Mouse (Mus musculus): ENCODE data around the gene Mrpl36. TPM values are rescaled to one million over a fixed set of nuclear protein-coding genes. Genes with fewer than 3 reads are reported as not detected.

The Mrpl36 gene
- polyA plus RNA-seq, 1 experiment from 2014 or later, result 128 TPM

DNA sequence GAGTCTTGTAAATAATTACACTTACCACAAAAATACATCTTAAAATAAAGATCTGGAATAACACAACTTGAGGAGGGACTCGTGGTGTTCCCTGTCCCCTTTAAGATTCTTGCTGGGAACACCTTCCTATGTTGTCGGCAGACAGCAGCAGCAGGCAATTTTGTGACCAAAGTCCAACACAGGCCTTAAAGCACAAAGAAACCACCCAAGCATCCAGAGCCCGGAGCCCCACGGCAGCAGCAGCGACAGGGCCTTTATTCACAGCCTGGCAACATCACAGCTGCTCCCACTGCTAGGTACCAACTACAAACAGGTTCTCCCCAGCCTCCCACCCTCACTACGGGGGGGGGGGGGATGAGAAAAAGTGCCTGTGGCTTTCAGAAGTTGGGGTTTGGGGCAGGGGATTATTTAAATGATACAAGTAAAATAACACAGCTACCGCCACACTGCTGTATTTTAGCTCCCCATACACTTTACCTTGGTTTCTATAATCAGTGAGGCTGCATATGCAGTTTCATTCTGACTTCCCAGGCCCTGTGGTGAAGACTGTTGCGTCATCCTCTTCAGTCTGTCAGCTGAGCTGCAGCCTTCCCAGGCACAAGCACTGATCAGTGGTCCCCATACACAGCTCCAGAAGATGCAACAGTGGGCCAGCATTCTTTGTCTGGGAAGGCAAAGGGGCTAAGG, 22.8 kb upstream of the Mrpl36 start:
- WGBS, result 17% methylated on average over 8 of the region's 8 CpGs
- Histone ChIP-seq H3K36me3 (ENCODE audit: control insufficient read depth, insufficient read depth, low read length) (no peaks in the 10 kb centered on the region), H3K4me3 (ENCODE audit: low read depth, low read length) (no peak overlapping the region), H3K9me3 (ENCODE audit: control insufficient read depth, low read length) (no peaks in the 10 kb centered on the region), H3K27me3 (ENCODE audit: control insufficient read depth, insufficient read depth, low read length) (no peaks in the 10 kb centered on the region; the same call in 1 of the 2 replicates), H3K4me1 (ENCODE audit: control insufficient read depth, insufficient read depth, low read length) (peaks cover 16% of the 10 kb centered on the region), H3K27ac (ENCODE audit: low read depth, low read length) (peak overlapping the region; percentile 35; the same call in 1 of the 2 replicates), H3K4me2 (no peak overlapping the region), H3K9ac (ENCODE audit: low read length) (peak overlapping the region; percentile 44)
- ATAC-seq (ENCODE audit: low FRiP score) (peak; percentile 47), DNase-seq (ENCODE audit: low spot score, missing footprints) (peak; percentile 86)

DNA sequence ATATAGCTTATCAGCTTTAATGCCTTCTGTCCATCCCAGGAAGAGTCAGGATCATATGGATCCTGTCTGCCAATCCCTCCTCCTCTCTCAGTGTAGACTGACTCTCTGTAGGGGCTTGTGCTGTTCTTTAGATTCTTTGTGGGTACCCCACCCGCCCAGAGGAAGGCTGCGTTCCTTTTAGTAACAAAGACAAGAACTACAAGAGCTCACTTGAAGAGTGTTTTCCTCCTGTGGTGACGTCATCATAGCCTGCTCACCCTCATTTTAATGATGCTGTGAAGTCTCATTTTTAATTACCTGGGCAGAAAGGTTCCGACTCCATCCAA, 22.3 kb upstream of the Mrpl36 start:
- Histone ChIP-seq H3K36me3 (ENCODE audit: control insufficient read depth, insufficient read depth, low read length) (no peaks in the 10 kb centered on the region), H3K27me3 (ENCODE audit: control insufficient read depth, insufficient read depth, low read length) (no peaks in the 10 kb centered on the region; the same call in 1 of the 2 replicates), H3K9ac (ENCODE audit: low read length) (peak overlapping the region; percentile 44), H3K4me1 (ENCODE audit: control insufficient read depth, insufficient read depth, low read length) (peaks cover 16% of the 10 kb centered on the region), H3K27ac (ENCODE audit: low read depth, low read length) (peak overlapping the region; percentile 35; the same call in 1 of the 2 replicates), H3K4me2 (no peak overlapping the region), H3K9me3 (ENCODE audit: control insufficient read depth, low read length) (no peaks in the 10 kb centered on the region), H3K4me3 (ENCODE audit: low read depth, low read length) (no peak overlapping the region)
- ATAC-seq (ENCODE audit: low FRiP score), result peak; percentile 41; the same call in 1 of the 2 replicates
- no peak for DNase-seq (ENCODE audit: low spot score, missing footprints)
- 45% methylated on average over 4 of the region's 4 CpGs for WGBS

DNA sequence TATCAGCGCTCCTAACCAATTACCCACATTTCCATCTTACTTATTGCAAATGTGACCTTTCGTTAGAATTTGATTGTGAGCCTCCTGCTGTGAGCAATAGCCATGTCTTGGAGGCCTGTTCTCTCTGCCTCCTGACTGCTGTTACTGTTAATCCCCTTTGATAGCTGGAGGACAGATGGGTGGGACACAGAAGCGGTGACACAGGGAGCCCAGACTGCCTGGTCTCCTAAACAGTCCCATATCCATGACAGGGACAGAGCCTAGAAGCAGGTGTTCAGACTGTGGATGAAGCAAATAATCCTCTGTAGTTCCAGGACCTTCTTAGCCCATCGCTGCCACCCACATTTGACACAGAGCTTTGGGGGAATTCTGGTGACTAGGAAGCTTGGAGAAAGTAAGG, 21.9 kb upstream of the Mrpl36 start:
- no peaks in the 10 kb centered on the region for H3K36me3 ChIP-seq (ENCODE audit: control insufficient read depth, insufficient read depth, low read length)
- WGBS, result 49% methylated on average over 4 of the region's 4 CpGs
- no peak overlapping the region for H3K4me2 ChIP-seq
- no peak for DNase-seq (ENCODE audit: low spot score, missing footprints)
- 0 out of 2 replicates have a peak overlapping the region, but pooled peaks have one; percentile 7 for H3K9ac ChIP-seq (ENCODE audit: low read length)
- H3K4me1 ChIP-seq (ENCODE audit: control insufficient read depth, insufficient read depth, low read length), result peaks cover 16% of the 10 kb centered on the region
- no peaks in the 10 kb centered on the region; the same call in 1 of the 2 replicates for H3K27me3 ChIP-seq (ENCODE audit: control insufficient read depth, insufficient read depth, low read length)
- no peak overlapping the region; the same call in 1 of the 2 replicates for H3K27ac ChIP-seq (ENCODE audit: low read depth, low read length)
- ATAC-seq (ENCODE audit: low FRiP score), result no peak
- H3K4me3 ChIP-seq (ENCODE audit: low read depth, low read length), result no peak overlapping the region
- H3K9me3 ChIP-seq (ENCODE audit: control insufficient read depth, low read length), result no peaks in the 10 kb centered on the region

DNA sequence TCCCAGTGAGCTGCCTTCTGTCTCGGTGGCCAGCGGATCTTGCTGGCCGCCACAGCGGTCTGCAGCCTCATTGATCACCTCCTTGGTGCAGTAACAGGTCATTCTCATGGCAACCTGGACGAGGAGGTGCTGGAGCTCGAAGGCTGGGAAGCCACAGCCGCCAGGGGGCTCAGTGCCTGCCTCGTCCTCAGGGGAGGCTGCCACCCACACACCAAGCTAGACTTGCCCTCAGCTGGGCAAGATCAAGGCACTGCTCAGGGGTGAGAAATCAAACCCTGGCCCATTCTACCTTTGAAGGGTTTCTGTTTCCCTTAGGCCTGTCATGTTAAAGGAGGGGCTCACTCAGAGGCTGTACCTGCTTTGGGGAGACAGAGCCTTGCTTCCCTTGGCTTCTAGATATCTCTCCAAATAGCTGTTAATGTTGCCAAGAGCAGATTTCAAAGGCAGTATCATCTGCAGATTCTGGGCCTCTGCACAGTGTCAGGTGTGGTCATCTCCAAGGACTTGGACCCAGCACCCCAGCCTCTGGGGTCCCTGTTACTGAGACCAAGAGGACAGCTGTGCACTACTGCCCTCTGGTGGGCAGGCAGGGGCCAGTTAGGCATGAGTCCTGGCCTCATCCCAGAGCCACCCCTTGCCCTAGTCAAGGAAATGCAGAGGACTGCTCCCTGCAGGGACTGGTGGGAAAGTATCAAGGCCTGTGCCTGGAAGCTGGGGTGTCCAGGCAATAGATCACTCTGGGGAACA, 18.0 kb upstream of the Mrpl36 start:
- no peaks in the 10 kb centered on the region for H3K9me3 ChIP-seq (ENCODE audit: control insufficient read depth, low read length)
- ATAC-seq (ENCODE audit: low FRiP score), result peak; percentile 77
- DNase-seq (ENCODE audit: low spot score, missing footprints), result peak; percentile 95
- H3K36me3 ChIP-seq (ENCODE audit: control insufficient read depth, insufficient read depth, low read length), result no peaks in the 10 kb centered on the region
- no peak overlapping the region for H3K9ac ChIP-seq (ENCODE audit: low read length)
- H3K27ac ChIP-seq (ENCODE audit: low read depth, low read length), result no peak overlapping the region
- no peaks in the 10 kb centered on the region; the same call in 1 of the 2 replicates for H3K27me3 ChIP-seq (ENCODE audit: control insufficient read depth, insufficient read depth, low read length)
- peaks cover 15% of the 10 kb centered on the region for H3K4me1 ChIP-seq (ENCODE audit: control insufficient read depth, insufficient read depth, low read length)
- WGBS, result 21% methylated on average over 8 of the region's 8 CpGs
- H3K4me2 ChIP-seq, result no peak overlapping the region
- H3K4me3 ChIP-seq (ENCODE audit: low read depth, low read length), result no peak overlapping the region

DNA sequence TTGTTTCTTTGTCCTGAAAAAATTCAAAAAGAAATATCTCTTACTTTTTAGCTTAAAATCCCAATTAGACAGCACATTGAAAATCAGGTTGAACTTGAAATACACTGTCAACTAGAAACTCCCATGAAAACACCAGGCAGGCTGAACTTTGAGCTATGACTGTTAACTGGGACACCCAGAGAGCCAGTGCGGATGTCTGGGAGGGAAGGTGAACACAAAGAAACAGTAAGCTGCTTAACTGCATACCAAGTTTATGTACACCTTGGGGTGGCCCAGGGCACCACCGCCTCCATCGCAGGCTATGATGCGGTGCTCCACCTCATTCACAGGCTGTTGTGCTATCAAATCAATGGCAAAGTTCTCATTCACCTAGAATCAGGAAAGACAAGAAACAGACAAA, 8.3 kb upstream of the Mrpl36 start:
- Histone ChIP-seq H3K36me3 (ENCODE audit: control insufficient read depth, insufficient read depth, low read length) (peaks cover 23% of the 10 kb centered on the region), H3K4me3 (ENCODE audit: low read depth, low read length) (no peak overlapping the region), H3K4me2 (no peak overlapping the region), H3K9ac (ENCODE audit: low read length) (no peak overlapping the region), H3K9me3 (ENCODE audit: control insufficient read depth, low read length) (peaks cover 5% of the 10 kb centered on the region; the same call in 1 of the 2 replicates), H3K27me3 (ENCODE audit: control insufficient read depth, insufficient read depth, low read length) (no peaks in the 10 kb centered on the region), H3K4me1 (ENCODE audit: control insufficient read depth, insufficient read depth, low read length) (no peaks in the 10 kb centered on the region), H3K27ac (ENCODE audit: low read depth, low read length) (no peak overlapping the region)
- ATAC-seq (ENCODE audit: low FRiP score) (no peak), DNase-seq (ENCODE audit: low spot score, missing footprints) (no peak)
- 95% methylated on average over 4 of the region's 4 CpGs for WGBS

DNA sequence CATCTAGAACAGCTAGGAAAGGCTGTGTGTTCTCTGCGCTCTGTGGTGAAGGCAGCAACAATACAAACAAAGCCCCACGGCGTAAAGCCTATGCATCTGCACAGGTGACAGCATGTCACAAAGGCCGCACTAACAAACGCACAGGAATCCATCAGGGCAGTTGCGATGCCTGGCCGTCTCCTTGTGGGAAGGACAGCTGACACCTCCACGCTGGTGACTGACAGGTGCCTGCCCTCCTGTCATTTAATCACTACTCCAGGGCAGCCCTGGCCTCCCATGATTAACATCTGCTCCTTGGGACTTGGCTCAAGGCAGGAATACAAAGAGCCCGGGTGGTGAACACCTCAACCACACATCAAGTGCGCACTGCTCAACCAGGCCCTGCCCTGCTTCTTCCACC, 5.7 kb upstream of the Mrpl36 start:
- no peaks in the 10 kb centered on the region for H3K27me3 ChIP-seq (ENCODE audit: control insufficient read depth, insufficient read depth, low read length)
- no peak overlapping the region for H3K4me2 ChIP-seq
- ATAC-seq (ENCODE audit: low FRiP score) (no peak), DNase-seq (ENCODE audit: low spot score, missing footprints) (no peak)
- 89% methylated on average over 10 of the region's 10 CpGs for WGBS
- H3K9me3 ChIP-seq (ENCODE audit: control insufficient read depth, low read length), result no peaks in the 10 kb centered on the region; the same call in 1 of the 2 replicates
- H3K27ac ChIP-seq (ENCODE audit: low read depth, low read length), result no peak overlapping the region
- H3K4me3 ChIP-seq (ENCODE audit: low read depth, low read length), result no peak overlapping the region
- no peak overlapping the region for H3K9ac ChIP-seq (ENCODE audit: low read length)
- H3K4me1 ChIP-seq (ENCODE audit: control insufficient read depth, insufficient read depth, low read length), result peaks cover 3% of the 10 kb centered on the region; the same call in 1 of the 2 replicates
- H3K36me3 ChIP-seq (ENCODE audit: control insufficient read depth, insufficient read depth, low read length), result peaks cover 11% of the 10 kb centered on the region

DNA sequence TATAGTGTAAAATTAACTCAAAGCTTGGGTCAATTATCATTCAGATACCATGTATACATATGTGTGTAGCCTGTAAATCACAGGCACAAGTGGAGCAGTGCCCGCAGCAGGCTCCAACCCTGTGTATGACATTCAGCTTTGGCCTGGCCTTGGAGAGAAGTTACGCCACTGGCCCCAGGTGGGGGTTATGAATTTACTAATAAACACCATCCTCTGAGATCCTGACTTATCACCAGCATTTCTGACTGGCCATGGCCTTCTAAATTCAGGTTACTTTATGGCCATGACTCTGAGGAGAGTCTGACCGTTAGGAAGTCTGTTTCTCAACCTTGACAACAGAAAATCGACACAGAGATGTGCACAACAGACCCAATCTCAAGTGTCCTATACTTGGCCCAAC, 4.9 kb upstream of the Mrpl36 start:
- H3K9me3 ChIP-seq (ENCODE audit: control insufficient read depth, low read length), result no peaks in the 10 kb centered on the region
- H3K27me3 ChIP-seq (ENCODE audit: control insufficient read depth, insufficient read depth, low read length), result no peaks in the 10 kb centered on the region
- H3K27ac ChIP-seq (ENCODE audit: low read depth, low read length), result no peak overlapping the region
- no peak for ATAC-seq (ENCODE audit: low FRiP score)
- peaks cover 5% of the 10 kb centered on the region; the same call in 1 of the 2 replicates for H3K4me1 ChIP-seq (ENCODE audit: control insufficient read depth, insufficient read depth, low read length)
- no peak overlapping the region for H3K4me2 ChIP-seq
- no peak overlapping the region for H3K4me3 ChIP-seq (ENCODE audit: low read depth, low read length)
- no peak overlapping the region for H3K9ac ChIP-seq (ENCODE audit: low read length)
- 93% methylated on average over 4 of the region's 4 CpGs for WGBS
- H3K36me3 ChIP-seq (ENCODE audit: control insufficient read depth, insufficient read depth, low read length), result peaks cover 6% of the 10 kb centered on the region
- DNase-seq (ENCODE audit: low spot score, missing footprints), result no peak

DNA sequence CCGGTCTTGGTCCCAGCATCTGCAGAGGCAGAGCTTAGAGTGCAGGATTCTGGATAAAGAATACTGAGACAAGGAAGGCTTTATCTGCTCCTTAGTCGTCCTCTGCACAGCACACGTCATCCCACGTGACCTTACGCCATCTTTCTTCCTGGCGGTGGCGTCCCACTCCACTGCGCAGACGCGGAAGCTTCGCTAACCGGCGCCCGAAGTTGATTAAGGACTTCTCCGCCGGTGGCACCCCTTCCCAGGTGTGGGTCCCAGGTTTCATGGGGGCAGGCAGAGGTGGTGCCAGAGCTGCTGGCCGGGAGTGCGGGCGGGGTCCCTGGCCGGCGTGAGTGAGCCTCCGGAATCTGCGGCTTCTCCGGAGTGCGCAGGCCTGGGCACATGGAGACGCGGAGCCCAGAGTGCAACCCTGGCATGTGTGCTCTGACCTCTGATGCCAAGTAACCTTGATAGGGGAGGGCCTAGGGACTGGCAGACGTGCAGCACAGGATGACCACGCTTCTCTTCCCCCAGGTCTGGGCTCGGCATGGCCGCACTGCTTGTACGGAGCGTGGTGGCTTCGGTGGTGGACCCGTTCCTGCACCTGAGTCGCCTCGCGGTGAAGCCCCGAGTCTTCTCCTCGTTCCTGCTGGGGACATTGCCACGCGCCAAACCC, 2.7 kb downstream of the Mrpl36 start:
- peak overlapping the region; percentile 60 for H3K27ac ChIP-seq (ENCODE audit: low read depth, low read length)
- peak overlapping the region; percentile 96 for H3K9ac ChIP-seq (ENCODE audit: low read length)
- H3K4me2 ChIP-seq, result peak overlapping the region; percentile 97
- peaks cover 15% of the 10 kb centered on the region for H3K4me1 ChIP-seq (ENCODE audit: control insufficient read depth, insufficient read depth, low read length)
- H3K27me3 ChIP-seq (ENCODE audit: control insufficient read depth, insufficient read depth, low read length), result no peaks in the 10 kb centered on the region
- peak; percentile 87 for ATAC-seq (ENCODE audit: low FRiP score)
- H3K36me3 ChIP-seq (ENCODE audit: control insufficient read depth, insufficient read depth, low read length), result no peaks in the 10 kb centered on the region
- H3K9me3 ChIP-seq (ENCODE audit: control insufficient read depth, low read length), result no peaks in the 10 kb centered on the region
- 0% methylated on average over 42 of the region's 42 CpGs for WGBS
- peak overlapping the region; percentile 88 for H3K4me3 ChIP-seq (ENCODE audit: low read depth, low read length)
- DNase-seq (ENCODE audit: low spot score, missing footprints), result peak; percentile 99

DNA sequence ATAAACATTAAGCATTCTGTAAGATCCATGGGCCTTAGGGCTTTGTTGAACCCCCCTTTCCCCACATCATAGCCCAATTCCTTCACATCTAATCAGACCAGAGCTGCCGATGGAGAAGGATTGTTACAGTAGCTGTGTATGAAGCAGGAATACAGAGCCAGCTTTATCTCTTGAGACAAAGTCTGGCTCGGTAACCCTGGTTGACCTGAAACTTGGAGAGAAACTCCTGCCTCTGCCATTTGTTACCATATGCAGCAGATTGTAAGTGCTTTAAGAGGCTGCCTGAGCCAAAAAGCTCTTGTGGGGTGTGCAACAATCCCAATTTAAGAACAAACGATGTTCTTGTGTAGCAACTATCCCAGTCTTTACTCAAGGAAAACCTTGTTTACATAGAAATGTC, 3.4 kb downstream of the Mrpl36 start:
- 85% methylated on average over 3 of the region's 3 CpGs for WGBS

More for the DNA sequence above, 3.4 kb downstream of the Mrpl36 start:
- H3K36me3 ChIP-seq (ENCODE audit: control insufficient read depth, insufficient read depth, low read length), result no peaks in the 10 kb centered on the region
- DNase-seq (ENCODE audit: low spot score, missing footprints), result no peak
- H3K4me1 ChIP-seq (ENCODE audit: control insufficient read depth, insufficient read depth, low read length), result peaks cover 15% of the 10 kb centered on the region
- no peaks in the 10 kb centered on the region for H3K27me3 ChIP-seq (ENCODE audit: control insufficient read depth, insufficient read depth, low read length)
- no peaks in the 10 kb centered on the region for H3K9me3 ChIP-seq (ENCODE audit: control insufficient read depth, low read length)
- no peak overlapping the region for H3K27ac ChIP-seq (ENCODE audit: low read depth, low read length)
- H3K4me3 ChIP-seq (ENCODE audit: low read depth, low read length), result peak overlapping the region; percentile 88
- H3K4me2 ChIP-seq, result peak overlapping the region; percentile 97
- H3K9ac ChIP-seq (ENCODE audit: low read length), result peak overlapping the region; percentile 96
- ATAC-seq (ENCODE audit: low FRiP score), result no peak
